Mouse (Mus musculus) kidney, embryonic 15.5 days (tissue): ENCODE results near the gene Ctdnep1. TPM values are rescaled to one million over a fixed set of nuclear protein-coding genes. Genes with fewer than 3 reads are reported as not detected.

ENCODE experiments used
- ATAC-seq: fragments of 200-750 bp; cut with Nextera tagmentation; replicated peaks from 2 replicates; pipeline ENCODE4 v1.8.0; 2017; ENCODE audit warnings: moderate TSS enrichment; ENCODE audit not compliant: low FRiP score
- H3K27ac ChIP-seq: fragments of 300-500 bp; sonication (generic); 2 replicates; pipeline ENCODE4 v1.5.1; 2015; ENCODE audit warnings: mild to moderate bottlenecking, inconsistent platforms
- H3K27me3 ChIP-seq: fragments of 300-500 bp; sonication (generic); 2 replicates; pipeline ENCODE4 v1.6.1; 2015; ENCODE audit warnings: inconsistent platforms
- H3K36me3 ChIP-seq: fragments of 300-500 bp; sonication (generic); 2 replicates; pipeline ENCODE4 v1.6.1; 2015; ENCODE audit warnings: inconsistent platforms
- H3K4me1 ChIP-seq: fragments of 300-500 bp; sonication (generic); 2 replicates; pipeline ENCODE4 v1.6.1; 2015; ENCODE audit warnings: inconsistent platforms
- H3K4me2 ChIP-seq: fragments of 300-500 bp; sonication (generic); 2 replicates; pipeline ENCODE4 v1.6.1; 2015; ENCODE audit warnings: moderate library complexity, mild to moderate bottlenecking, inconsistent platforms
- H3K4me3 ChIP-seq: fragments of 300-500 bp; sonication (generic); replicated peaks from 2 replicates; pipeline ENCODE4 v1.5.1; 2015; ENCODE audit warnings: mild to moderate bottlenecking, inconsistent platforms
- H3K9ac ChIP-seq: fragments of 300-500 bp; sonication (generic); 2 replicates; pipeline ENCODE4 v1.6.1; 2015; ENCODE audit warnings: mild to moderate bottlenecking, inconsistent platforms
- H3K9me3 ChIP-seq: fragments of 300-500 bp; sonication (generic); replicated peaks from 2 replicates; pipeline ENCODE4 v1.6.1; 2016; ENCODE audit warnings: inconsistent platforms
- WGBS: fragments of 180-500 bp; shearing (Covaris S2); methylation state at CpG from one replicate; pipeline ENCODE4 v1.1.7; 2015; ENCODE audit warnings: mixed read lengths; 5-methylcytosine and 5-hydroxymethylcytosine counted together
- polyA plus RNA-seq: library from polyadenylated mRNA; unstranded; fragments of >200 nt; fragmentation: Nextera tagmentation; extraction: Ambion mirVana; gene quantifications from 2 replicates; pipeline ENCODE4 v1.2.1, GENCODE M21; 2015

Ctdnep1 gene
- 31.0 and 31.7 TPM in 2 replicates for polyA plus RNA-seq

GRCm38 (mm10) chr11:69981141-69981762, at the start of gene Ctdnep1:
TSS of gene Ctdnep1 (plus strand) at chr11:69981156.
- under 1% methylated on average over 40 of the region's 43 CpGs for WGBS
- H3K36me3 ChIP-seq = peaks cover 55% of the 10 kb centered on the region
- peak within 1 kb of the TSS; percentile 93 for H3K9ac ChIP-seq
- H3K4me1 ChIP-seq = peaks cover 32% of the 10 kb centered on the region
- H3K27me3 ChIP-seq = no peaks in the 10 kb centered on the region
- ATAC-seq = peak; percentile 55; the same call in 1 of the 2 replicates
- peak within 1 kb of the TSS; percentile 97 for H3K4me3 ChIP-seq
- H3K9me3 ChIP-seq = no peaks in the 10 kb centered on the region
- peak within 1 kb of the TSS; percentile 100 for H3K27ac ChIP-seq
- peak within 1 kb of the TSS; percentile 72 for H3K4me2 ChIP-seq

GRCm38 (mm10) chr11:69931769-69932168, 49.2 kb upstream of the Ctdnep1 start:
- H3K27ac ChIP-seq = no peak overlapping the region
- no peak overlapping the region for H3K9ac ChIP-seq
- no peak for ATAC-seq
- H3K36me3 ChIP-seq = no peaks in the 10 kb centered on the region
- peaks cover 28% of the 10 kb centered on the region for H3K4me1 ChIP-seq
- H3K4me2 ChIP-seq = no peak overlapping the region
- H3K27me3 ChIP-seq = peaks cover 17% of the 10 kb centered on the region; the same call in 1 of the 2 replicates
- no peak overlapping the region for H3K4me3 ChIP-seq
- H3K9me3 ChIP-seq = no peaks in the 10 kb centered on the region
- 72% methylated on average over 8 of the region's 8 CpGs for WGBS

GRCm38 (mm10) chr11:69932254-69932653, 48.7 kb upstream of the Ctdnep1 start:
- no peak for ATAC-seq
- Histone ChIP-seq H3K4me2 (no peak overlapping the region), H3K4me3 (no peak overlapping the region), H3K9me3 (no peaks in the 10 kb centered on the region), H3K27me3 (peaks cover 22% of the 10 kb centered on the region; the same call in 1 of the 2 replicates), H3K9ac (no peak overlapping the region), H3K27ac (no peak overlapping the region), H3K4me1 (peaks cover 33% of the 10 kb centered on the region), H3K36me3 (no peaks in the 10 kb centered on the region)
- WGBS = 40% methylated on average over 3 of the region's 3 CpGs

- Histone ChIP-seq H3K27ac (no peak overlapping the region), H3K9ac (no peak overlapping the region), H3K27me3 (peaks cover 28% of the 10 kb centered on the region), H3K4me2 (no peak overlapping the region), H3K4me1 (peaks cover 41% of the 10 kb centered on the region), H3K36me3 (no peaks in the 10 kb centered on the region), H3K9me3 (no peaks in the 10 kb centered on the region), H3K4me3 (no peak overlapping the region)
- WGBS = 73% methylated on average over 4 of the region's 4 CpGs
- no peak for ATAC-seq
These were observed 47.9 kb upstream of the Ctdnep1 start for GRCm38 (mm10) chr11:69933066-69933465.

- Histone ChIP-seq H3K9ac (no peak overlapping the region), H3K27me3 (peaks cover 34% of the 10 kb centered on the region), H3K9me3 (no peaks in the 10 kb centered on the region), H3K36me3 (no peaks in the 10 kb centered on the region), H3K4me1 (peaks cover 51% of the 10 kb centered on the region), H3K4me3 (peak overlapping the region; percentile 25), H3K4me2 (peak overlapping the region; percentile 52), H3K27ac (no peak overlapping the region)
- WGBS = under 1% methylated on average over 18 of the region's 18 CpGs
- ATAC-seq = peak; percentile 47
These were observed 46.8 kb upstream of the Ctdnep1 start for GRCm38 (mm10) chr11:69934169-69934568.

- 14% methylated on average over 6 of the region's 6 CpGs for WGBS
These were observed 46.3 kb upstream of the Ctdnep1 start for GRCm38 (mm10) chr11:69934681-69935080.

GRCm38 (mm10) chr11:69935137-69935879, 45.6 kb upstream of the Ctdnep1 start, which contains the start of gene Ybx2:
TSS of gene Ybx2 (plus strand) at chr11:69935796.
- 1% methylated on average over 48 of the region's 62 CpGs for WGBS
- H3K27me3 ChIP-seq = peaks cover 34% of the 10 kb centered on the region

More at GRCm38 (mm10) chr11:69934681-69935080, 46.3 kb upstream of the Ctdnep1 start:
- H3K4me1 ChIP-seq = peaks cover 54% of the 10 kb centered on the region
- peak overlapping the region; percentile 100 for H3K4me2 ChIP-seq
- ATAC-seq = no peak
- no peaks in the 10 kb centered on the region for H3K9me3 ChIP-seq
- H3K9ac ChIP-seq = no peak overlapping the region
- no peaks in the 10 kb centered on the region for H3K36me3 ChIP-seq
- no peak overlapping the region for H3K27ac ChIP-seq
- H3K27me3 ChIP-seq = peaks cover 34% of the 10 kb centered on the region
- H3K4me3 ChIP-seq = peak overlapping the region; percentile 25; the same call in 1 of the 2 replicates

GRCm38 (mm10) chr11:69936156-69936555, 44.8 kb upstream of the Ctdnep1 start:
- Histone ChIP-seq H3K4me3 (peak overlapping the region; percentile 57), H3K36me3 (0 out of 2 replicates have a peak, but pooled peaks cover 4% of the 10 kb centered on the region), H3K27ac (peak overlapping the region; percentile 37; the same call in 1 of the 2 replicates), H3K9ac (peak overlapping the region; percentile 60), H3K27me3 (peaks cover 34% of the 10 kb centered on the region), H3K4me1 (peaks cover 54% of the 10 kb centered on the region), H3K4me2 (peak overlapping the region; percentile 100), H3K9me3 (no peaks in the 10 kb centered on the region)
- 0 out of 2 replicates have a peak, but pooled peaks have one; percentile 7 for ATAC-seq
- under 1% methylated on average over 30 of the region's 30 CpGs for WGBS

More at GRCm38 (mm10) chr11:69935137-69935879, 45.6 kb upstream of the Ctdnep1 start, which contains the start of gene Ybx2:
- Histone ChIP-seq H3K9ac (peak within 1 kb of the TSS; percentile 60), H3K27ac (peak within 1 kb of the TSS; percentile 42; the same call in 1 of the 2 replicates), H3K4me1 (peaks cover 54% of the 10 kb centered on the region), H3K36me3 (0 out of 2 replicates have a peak, but pooled peaks cover 3% of the 10 kb centered on the region), H3K4me3 (peak within 1 kb of the TSS; percentile 57), H3K4me2 (peak within 1 kb of the TSS; percentile 100), H3K9me3 (no peaks in the 10 kb centered on the region)
- ATAC-seq = peak; percentile 89

GRCm38 (mm10) chr11:69936714-69937347, 44.1 kb upstream of the Ctdnep1 start:
- peak overlapping the region; percentile 100 for H3K4me2 ChIP-seq
- peak overlapping the region; percentile 11; the same call in 1 of the 2 replicates for H3K27ac ChIP-seq
- no peaks in the 10 kb centered on the region for H3K9me3 ChIP-seq
- no peak overlapping the region for H3K9ac ChIP-seq
- 0 out of 2 replicates have a peak, but pooled peaks cover 7% of the 10 kb centered on the region for H3K36me3 ChIP-seq
- no peak for ATAC-seq
- H3K27me3 ChIP-seq = peaks cover 34% of the 10 kb centered on the region
- WGBS = 25% methylated on average over 9 of the region's 9 CpGs
- peaks cover 54% of the 10 kb centered on the region for H3K4me1 ChIP-seq
- H3K4me3 ChIP-seq = peak overlapping the region; percentile 57

GRCm38 (mm10) chr11:69937385-69937784, 43.6 kb upstream of the Ctdnep1 start:
- peak overlapping the region; percentile 100 for H3K4me2 ChIP-seq

GRCm38 (mm10) chr11:69937834-69938233, 43.1 kb upstream of the Ctdnep1 start:
- peaks cover 11% of the 10 kb centered on the region for H3K36me3 ChIP-seq
- H3K9me3 ChIP-seq = no peaks in the 10 kb centered on the region
- no peak for ATAC-seq
- H3K27ac ChIP-seq = peak overlapping the region; percentile 37
- H3K4me2 ChIP-seq = 0 out of 2 replicates have a peak overlapping the region, but pooled peaks have one; percentile 100
- WGBS = 72% methylated on average over 5 of the region's 5 CpGs
- peaks cover 54% of the 10 kb centered on the region for H3K4me1 ChIP-seq
- H3K4me3 ChIP-seq = no peak overlapping the region
- peaks cover 34% of the 10 kb centered on the region for H3K27me3 ChIP-seq
- H3K9ac ChIP-seq = no peak overlapping the region

More at GRCm38 (mm10) chr11:69937385-69937784, 43.6 kb upstream of the Ctdnep1 start:
- H3K9me3 ChIP-seq = no peaks in the 10 kb centered on the region
- peak overlapping the region; percentile 37 for H3K27ac ChIP-seq
- ATAC-seq = no peak
- H3K9ac ChIP-seq = no peak overlapping the region
- peaks cover 54% of the 10 kb centered on the region for H3K4me1 ChIP-seq
- peaks cover 7% of the 10 kb centered on the region; the same call in 1 of the 2 replicates for H3K36me3 ChIP-seq
- H3K27me3 ChIP-seq = peaks cover 34% of the 10 kb centered on the region
- 0 out of 2 replicates have a peak overlapping the region, but pooled peaks have one; percentile 57 for H3K4me3 ChIP-seq
- WGBS = 39% methylated on average over 4 of the region's 4 CpGs
